Mouse (Mus musculus) neural tube, embryonic 14.5 days (tissue): Measurements from ENCODE around the gene Cep55. TPM values are rescaled to one million over a fixed set of nuclear protein-coding genes. Genes with fewer than 3 reads are reported as not detected.

Experiments
- ATAC-seq: fragments of 200-750 bp; cut with Nextera tagmentation; 2 replicates; pipeline ENCODE4 v1.8.0; 2017; ENCODE audit warnings: low read depth, mild to moderate bottlenecking, moderate TSS enrichment, moderate library complexity
- H3K27ac ChIP-seq: fragments of 300-500 bp; sonication (generic); 2 replicates; pipeline ENCODE4 v1.5.1; 2014; ENCODE audit warnings: low read depth, mild to moderate bottlenecking, control low read depth, low read length, moderate library complexity, mixed read lengths
- H3K27me3 ChIP-seq: fragments of 300-500 bp; sonication (generic); 2 replicates; pipeline ENCODE4 v1.6.1; 2014; ENCODE audit warnings: low read length; ENCODE audit not compliant: control insufficient read depth, insufficient read depth
- H3K36me3 ChIP-seq: fragments of 300-500 bp; sonication (generic); 2 replicates; pipeline ENCODE4 v1.6.1; 2014; ENCODE audit warnings: low read length, mixed read lengths; ENCODE audit not compliant: control insufficient read depth, insufficient read depth
- H3K4me1 ChIP-seq: fragments of 300-500 bp; sonication (generic); 2 replicates; pipeline ENCODE4 v1.6.1; 2014; ENCODE audit warnings: low read length; ENCODE audit not compliant: control insufficient read depth, insufficient read depth
- H3K4me2 ChIP-seq: fragments of 300-500 bp; sonication (generic); 2 replicates; pipeline ENCODE4 v1.6.1; 2014; ENCODE audit warnings: mild to moderate bottlenecking, low read depth, low read length, control low read depth
- H3K4me3 ChIP-seq: fragments of 300-500 bp; sonication (generic); 2 replicates; pipeline ENCODE4 v1.5.1; 2014; ENCODE audit warnings: low read depth, low read length, control low read depth, mixed read lengths
- H3K9ac ChIP-seq: fragments of 300-500 bp; sonication (generic); replicated peaks from 2 replicates; pipeline ENCODE4 v1.6.1; 2014; ENCODE audit warnings: low read depth, mild to moderate bottlenecking, control low read depth, low read length, mixed read lengths
- H3K9me3 ChIP-seq: fragments of 300-500 bp; sonication (generic); 2 replicates; pipeline ENCODE4 v1.6.1; 2016; ENCODE audit warnings: low read length; ENCODE audit not compliant: control insufficient read depth
- WGBS: fragments of 180-500 bp; shearing (Covaris S2); extraction: QIAGEN DNeasy Blood & Tissue Kit; methylation state at CpG from one replicate; pipeline ENCODE4 v1.1.7; 2014; 5-methylcytosine and 5-hydroxymethylcytosine counted together
- polyA plus RNA-seq: library from polyadenylated mRNA; unstranded; fragments of >200 nt; fragmentation: Nextera tagmentation; extraction: Ambion mirVana; gene quantifications from 2 replicates; pipeline ENCODE4 v1.2.1, GENCODE M21; 2014

The Cep55 gene
- polyA plus RNA-seq, 1 experiment from 2014 or later, result 2.8 TPM

DNA sequence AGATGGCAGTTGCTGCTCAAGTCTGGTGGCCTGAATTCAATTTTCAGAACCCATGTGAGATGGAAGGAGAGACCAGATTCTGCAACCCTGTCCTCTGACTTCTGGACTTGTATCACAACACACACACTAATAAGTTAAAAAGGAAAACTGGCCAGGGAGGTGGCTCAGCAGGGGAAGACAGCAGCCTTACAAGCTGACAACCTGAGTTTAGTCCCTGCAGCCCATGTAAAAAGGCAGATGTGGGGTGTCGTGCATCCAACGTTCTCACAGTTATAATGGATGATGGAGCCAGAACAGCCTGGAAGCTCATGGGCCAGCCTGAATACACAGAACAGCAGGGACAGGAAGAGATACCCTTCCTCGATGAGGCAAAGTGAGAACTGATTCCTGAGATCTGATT lies 26.6 kb downstream of the Cep55 start:
- H3K4me3 ChIP-seq, result no peak overlapping the region
- no peaks in the 10 kb centered on the region for H3K36me3 ChIP-seq
- H3K9me3 ChIP-seq, result no peaks in the 10 kb centered on the region
- H3K27me3 ChIP-seq, result no peaks in the 10 kb centered on the region
- no peaks in the 10 kb centered on the region for H3K4me1 ChIP-seq
- no peak overlapping the region for H3K9ac ChIP-seq
- H3K4me2 ChIP-seq, result no peak overlapping the region
- no peak overlapping the region for H3K27ac ChIP-seq
- ATAC-seq, result no peak
- WGBS, result 72% methylated on average over 3 of the region's 3 CpGs

DNA sequence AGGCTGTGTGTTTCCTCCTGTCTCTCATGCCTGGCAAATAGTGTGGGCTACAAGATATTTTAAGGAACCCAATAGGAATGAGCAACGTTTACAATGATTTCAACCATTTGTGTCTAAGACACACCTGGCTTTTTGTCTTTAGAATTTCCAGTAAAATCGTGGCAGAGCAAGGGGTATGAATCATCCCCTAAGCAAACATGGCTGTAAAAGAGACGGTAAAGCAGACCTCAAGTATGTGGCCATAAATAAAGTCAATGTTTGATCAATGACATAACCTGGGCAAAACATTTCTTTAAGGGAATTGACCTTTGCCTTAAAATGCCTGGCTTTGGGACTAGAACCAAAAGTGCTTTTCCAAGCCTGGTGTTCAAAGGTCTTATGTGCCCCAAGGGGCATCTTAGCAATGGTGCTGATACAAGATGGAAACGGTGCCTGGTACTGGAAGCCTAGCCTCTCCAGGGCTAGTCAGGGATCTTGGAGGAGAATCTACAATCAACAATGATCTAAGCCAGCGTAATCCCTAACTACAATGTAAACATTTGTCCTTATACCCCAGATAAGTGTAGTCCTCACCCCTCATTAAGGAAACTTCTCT lies 28.2 kb downstream of the Cep55 start:
- no peak overlapping the region for H3K9ac ChIP-seq
- 66% methylated on average over 5 of the region's 5 CpGs for WGBS
- no peaks in the 10 kb centered on the region for H3K27me3 ChIP-seq

DNA sequence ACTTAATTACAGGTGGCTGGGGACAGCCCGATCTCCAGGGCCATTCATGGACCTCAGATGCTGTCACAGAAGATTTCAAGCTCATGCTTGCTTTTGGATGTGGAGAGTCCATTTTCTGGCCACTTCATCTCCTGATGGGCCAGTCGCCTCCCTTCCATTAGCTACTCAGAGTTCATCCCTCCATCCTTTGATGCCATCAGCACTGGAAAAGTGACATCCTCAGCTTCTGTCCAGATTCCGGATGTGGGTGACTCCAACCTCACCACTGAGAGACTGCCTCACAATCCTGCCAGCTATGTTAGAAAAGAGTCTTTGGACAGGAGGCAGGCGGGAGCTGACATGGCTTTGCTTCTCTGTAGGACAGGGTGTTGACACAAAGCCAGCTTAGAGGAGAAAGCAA lies 31.0 kb downstream of the Cep55 start:
- no peaks in the 10 kb centered on the region for H3K36me3 ChIP-seq
- H3K9ac ChIP-seq, result no peak overlapping the region
- ATAC-seq, result no peak
- no peaks in the 10 kb centered on the region for H3K9me3 ChIP-seq
- no peak overlapping the region for H3K27ac ChIP-seq
- no peaks in the 10 kb centered on the region for H3K27me3 ChIP-seq
- no peaks in the 10 kb centered on the region for H3K4me1 ChIP-seq
- 93% methylated on average over 4 of the region's 4 CpGs for WGBS
- H3K4me2 ChIP-seq, result no peak overlapping the region
- H3K4me3 ChIP-seq, result no peak overlapping the region

More for the DNA sequence above, 28.2 kb downstream of the Cep55 start:
- H3K4me1 ChIP-seq, result no peaks in the 10 kb centered on the region
- no peak overlapping the region for H3K4me2 ChIP-seq
- no peaks in the 10 kb centered on the region for H3K9me3 ChIP-seq
- no peak overlapping the region for H3K4me3 ChIP-seq
- no peaks in the 10 kb centered on the region for H3K36me3 ChIP-seq
- H3K27ac ChIP-seq, result no peak overlapping the region
- ATAC-seq, result no peak

DNA sequence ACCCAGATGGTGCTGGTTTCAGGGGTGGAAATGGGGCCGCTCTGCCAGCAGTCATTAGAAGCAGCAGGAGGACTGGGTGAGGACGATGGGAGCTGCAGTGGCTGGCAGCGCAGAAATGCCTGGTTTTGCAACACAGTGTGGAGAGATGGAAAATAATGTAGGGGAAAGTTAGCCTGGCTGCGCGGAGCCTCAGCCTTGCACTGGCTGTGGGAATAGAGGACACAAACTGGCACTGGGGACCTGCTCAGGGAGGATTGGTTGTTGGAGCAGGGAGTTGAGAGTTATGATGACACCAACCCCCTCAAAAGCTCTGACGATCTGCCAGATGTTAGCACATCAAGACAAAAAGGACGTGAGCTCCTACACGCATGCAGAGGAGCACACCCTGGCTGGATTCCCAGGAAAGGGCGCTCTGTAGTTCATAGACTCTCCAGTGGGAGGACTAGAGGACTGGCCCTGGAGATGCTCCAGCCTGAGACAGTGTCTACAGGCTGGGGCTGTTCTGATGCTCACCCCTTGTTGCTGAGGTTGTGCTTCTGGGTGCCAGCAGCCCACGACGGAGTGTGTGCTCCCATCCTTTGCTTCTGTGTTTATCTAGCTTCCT lies 32.2 kb downstream of the Cep55 start:
- Histone ChIP-seq H3K4me3 (no peak overlapping the region), H3K4me1 (no peaks in the 10 kb centered on the region), H3K36me3 (no peaks in the 10 kb centered on the region), H3K27me3 (no peaks in the 10 kb centered on the region), H3K9me3 (no peaks in the 10 kb centered on the region), H3K4me2 (no peak overlapping the region), H3K9ac (no peak overlapping the region), H3K27ac (no peak overlapping the region)
- WGBS, result 53% methylated on average over 11 of the region's 11 CpGs
- ATAC-seq, result peak; percentile 70; the same call in 1 of the 2 replicates

DNA sequence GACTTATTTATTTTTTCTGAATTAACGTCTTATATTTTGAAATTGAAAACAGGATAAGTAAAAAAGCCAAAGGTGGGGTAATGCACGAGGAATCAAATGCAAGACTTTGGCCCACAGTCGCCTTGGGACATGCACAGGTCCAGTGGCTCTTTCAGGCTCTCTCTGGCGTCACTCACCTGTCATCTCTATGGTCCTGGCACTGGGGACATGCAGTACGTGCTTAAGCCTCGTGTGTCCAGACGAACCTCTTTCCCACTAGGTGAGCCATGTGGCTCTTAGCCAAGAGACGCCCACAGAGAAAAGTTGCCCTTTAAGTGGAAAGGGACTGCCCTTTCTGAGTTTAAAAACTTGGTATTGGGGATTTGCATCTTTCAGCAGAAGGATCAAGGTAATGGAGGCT lies 34.5 kb downstream of the Cep55 start:
- Histone ChIP-seq H3K27ac (no peak overlapping the region), H3K9me3 (no peaks in the 10 kb centered on the region), H3K4me1 (no peaks in the 10 kb centered on the region), H3K4me2 (no peak overlapping the region), H3K4me3 (no peak overlapping the region), H3K27me3 (no peaks in the 10 kb centered on the region), H3K36me3 (no peaks in the 10 kb centered on the region), H3K9ac (no peak overlapping the region)
- no peak for ATAC-seq
- WGBS, result 85% methylated on average over 8 of the region's 8 CpGs

DNA sequence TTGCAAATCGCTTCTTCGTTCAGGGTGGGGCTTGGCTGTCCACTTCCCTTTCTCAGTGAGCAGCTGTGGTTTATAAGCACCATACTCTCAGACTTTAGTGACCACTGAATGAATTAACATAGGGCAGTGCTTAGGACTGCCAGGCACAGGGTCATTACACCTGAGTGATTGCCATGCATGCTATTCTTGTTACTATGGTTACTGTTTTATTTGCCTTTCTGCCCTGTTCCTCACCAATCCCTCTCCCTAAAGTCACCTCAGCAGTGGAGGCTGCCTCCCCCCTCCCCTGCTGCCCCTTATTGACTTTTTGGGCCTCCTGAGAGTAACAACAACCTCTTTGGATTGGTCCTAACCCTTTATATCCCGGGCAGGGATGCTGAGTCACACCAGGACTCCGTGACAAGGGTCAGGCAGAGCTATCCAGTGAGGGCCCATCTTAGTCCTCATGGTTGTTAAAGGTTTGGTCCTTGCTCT lies 36.7 kb downstream of the Cep55 start:
- WGBS, result 12% methylated on average over 4 of the region's 4 CpGs
- Histone ChIP-seq H3K4me1 (no peaks in the 10 kb centered on the region), H3K27ac (no peak overlapping the region), H3K27me3 (peaks cover 4% of the 10 kb centered on the region), H3K4me3 (no peak overlapping the region), H3K9me3 (no peaks in the 10 kb centered on the region), H3K4me2 (no peak overlapping the region), H3K36me3 (no peaks in the 10 kb centered on the region), H3K9ac (no peak overlapping the region)
- ATAC-seq, result peak; percentile 28; the same call in 1 of the 2 replicates

DNA sequence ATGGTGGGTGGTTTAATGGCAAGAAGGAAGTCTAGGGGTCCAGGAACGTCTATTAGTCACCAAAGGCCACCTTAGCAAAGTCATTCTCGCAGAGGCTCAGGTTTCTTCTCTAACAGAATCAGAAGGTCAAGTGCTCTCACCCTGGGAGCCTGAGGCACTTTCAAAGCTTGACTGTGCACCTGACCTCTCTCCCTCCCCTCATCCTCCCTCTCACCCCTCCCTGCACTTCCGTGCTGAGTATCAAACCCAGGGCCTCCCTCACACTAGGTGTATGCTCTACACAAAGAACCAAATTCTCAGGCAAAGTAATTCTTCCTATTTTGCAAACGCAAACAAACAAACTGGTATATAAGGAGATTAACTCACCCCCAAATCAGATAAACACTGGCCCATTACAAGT lies 41.4 kb downstream of the Cep55 start:
- ATAC-seq, result no peak
- 9% methylated on average over 4 of the region's 4 CpGs for WGBS
- H3K4me2 ChIP-seq, result no peak overlapping the region
- H3K27me3 ChIP-seq, result peaks cover 20% of the 10 kb centered on the region
- no peak overlapping the region for H3K9ac ChIP-seq
- H3K9me3 ChIP-seq, result no peaks in the 10 kb centered on the region
- H3K36me3 ChIP-seq, result no peaks in the 10 kb centered on the region
- H3K27ac ChIP-seq, result no peak overlapping the region
- H3K4me3 ChIP-seq, result no peak overlapping the region
- H3K4me1 ChIP-seq, result no peaks in the 10 kb centered on the region

DNA sequence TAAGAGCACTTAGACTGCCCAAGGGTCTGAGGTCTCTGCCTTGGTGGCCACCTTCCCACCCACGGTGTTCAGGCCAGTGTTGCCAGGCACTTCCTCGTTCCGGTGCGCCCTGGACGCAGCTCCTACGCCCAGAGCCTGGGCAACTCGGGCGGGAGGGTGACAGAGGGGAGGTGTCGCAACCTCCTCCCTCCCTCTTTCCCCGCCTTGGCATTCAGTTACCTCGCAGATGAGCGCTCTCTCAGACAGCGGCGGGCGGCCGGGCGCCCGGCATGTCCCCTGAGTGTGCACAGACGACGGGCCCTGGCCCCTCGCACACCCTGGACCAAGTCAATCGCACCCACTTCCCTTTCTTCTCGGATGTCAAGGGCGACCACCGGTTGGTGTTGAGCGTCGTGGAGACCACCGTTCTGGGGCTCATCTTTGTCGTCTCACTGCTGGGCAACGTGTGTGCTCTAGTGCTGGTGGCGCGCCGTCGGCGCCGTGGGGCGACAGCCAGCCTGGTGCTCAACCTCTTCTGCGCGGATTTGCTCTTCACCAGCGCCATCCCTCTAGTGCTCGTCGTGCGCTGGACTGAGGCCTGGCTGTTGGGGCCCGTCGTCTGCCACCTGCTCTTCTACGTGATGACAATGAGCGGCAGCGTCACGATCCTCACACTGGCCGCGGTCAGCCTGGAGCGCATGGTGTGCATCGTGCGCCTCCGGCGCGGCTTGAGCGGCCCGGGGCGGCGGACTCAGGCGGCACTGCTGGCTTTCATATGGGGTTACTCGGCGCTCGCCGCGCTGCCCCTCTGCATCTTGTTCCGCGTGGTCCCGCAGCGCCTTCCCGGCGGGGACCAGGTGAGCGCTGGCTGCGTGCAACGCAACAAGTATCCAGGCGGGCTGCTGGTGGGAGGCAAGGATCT lies 42.3 kb downstream of the Cep55 start, which contains the start of gene Ffar4:
Gene Ffar4, plus strand, starts transcription at position 214 of the 901 bp plus-strand sequence.
- peak within 1 kb of the TSS; percentile 55 for H3K4me2 ChIP-seq
- H3K9ac ChIP-seq, result no peak within 1 kb of the TSS
- H3K4me1 ChIP-seq, result no peaks in the 10 kb centered on the region
- H3K36me3 ChIP-seq, result no peaks in the 10 kb centered on the region
- H3K9me3 ChIP-seq, result no peaks in the 10 kb centered on the region
- H3K27ac ChIP-seq, result no peak within 1 kb of the TSS
- H3K27me3 ChIP-seq, result peaks cover 20% of the 10 kb centered on the region
- H3K4me3 ChIP-seq, result peak within 1 kb of the TSS; percentile 29
- WGBS, result under 1% methylated on average over 77 of the region's 77 CpGs
- ATAC-seq, result peak; percentile 49; the same call in 1 of the 2 replicates

DNA sequence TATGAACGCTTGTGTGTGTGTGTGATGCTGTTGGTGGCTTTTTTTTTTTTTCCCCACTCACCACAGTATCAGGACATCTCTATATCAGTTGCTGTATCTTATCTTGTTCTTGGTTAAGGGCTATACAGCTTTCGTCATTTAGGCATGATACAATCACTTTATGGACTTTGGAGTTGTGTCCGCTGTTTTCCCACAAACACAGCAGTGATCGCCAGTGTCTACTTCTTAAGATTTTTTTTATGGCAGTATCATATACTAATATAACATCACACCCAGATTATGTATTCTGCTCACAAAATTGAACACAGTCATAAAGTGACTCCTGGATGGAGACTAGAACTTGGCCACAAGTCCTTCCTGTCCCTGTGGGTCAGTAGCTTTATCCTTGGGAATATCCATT lies 53.1 kb downstream of the Cep55 start:
- Histone ChIP-seq H3K36me3 (no peaks in the 10 kb centered on the region), H3K4me2 (no peak overlapping the region), H3K9ac (no peak overlapping the region), H3K27me3 (no peaks in the 10 kb centered on the region), H3K4me1 (no peaks in the 10 kb centered on the region), H3K27ac (no peak overlapping the region), H3K4me3 (no peak overlapping the region), H3K9me3 (no peaks in the 10 kb centered on the region)
- 97% methylated on average over 4 of the region's 4 CpGs for whole genome bisulfite sequencing
- no peak for ATAC-seq
